Comparison of ENCODE assay signal across 36 mouse cellular contexts in the genomic region with DNA sequence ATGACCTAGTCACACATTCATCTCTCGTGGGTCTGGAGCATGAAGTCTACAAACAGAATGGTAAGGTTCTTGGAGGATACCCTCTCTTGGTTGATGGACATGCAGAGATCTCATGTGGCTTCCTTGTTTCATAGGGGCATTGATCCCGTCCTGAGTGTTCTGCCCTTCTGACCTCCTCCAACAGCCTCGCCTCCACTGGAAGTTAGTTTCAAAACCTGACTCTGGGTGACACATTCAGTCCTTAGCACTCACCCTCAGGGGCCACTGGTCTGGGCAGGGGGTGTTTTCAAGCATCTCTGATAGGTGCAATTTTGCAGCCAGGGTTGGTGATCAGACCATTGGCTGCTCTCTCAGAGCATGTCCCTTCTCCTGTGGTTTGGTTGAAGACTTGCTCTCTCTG. TPM values are rescaled to one million over a fixed set of nuclear protein-coding genes. Genes with fewer than 3 reads are reported as not detected.
"Had no signal": no experiment of that assay in that cellular context is flagged by ENCODE, and none has a peak within 500 bp of the region (broad histone marks: within the 10 kb centered on the region; RNA-seq: fewer than 3 reads in every experiment).

No protein-coding gene starts in this region.

- ATAC-seq: inflammation-experienced regulatory T-cells, adult 6 months; intestine, postnatal 0 days had no signal

- H3K4me1 ChIP-seq: heart, embryonic 12.5 days; hindbrain, embryonic 12.5 days; intestine, embryonic 15.5 days; limb, embryonic 10.5 days; limb, embryonic 12.5 days had no signal

- H3K36me3 ChIP-seq: heart, embryonic 12.5 days; hindbrain, embryonic 10.5 days; hindbrain, embryonic 12.5 days; intestine, embryonic 15.5 days; limb, embryonic 10.5 days; limb, embryonic 12.5 days had no signal

- H3K27me3 ChIP-seq: intestine, embryonic 15.5 days had no signal

- H3K9me3 ChIP-seq: hindbrain, embryonic 12.5 days; intestine, embryonic 15.5 days; limb, embryonic 10.5 days; limb, embryonic 12.5 days had no signal

- H3K9ac ChIP-seq: heart, embryonic 12.5 days; hindbrain, embryonic 12.5 days; hindbrain, embryonic 14.5 days; intestine, embryonic 15.5 days; limb, embryonic 12.5 days had no signal

- H3K27ac ChIP-seq: gastrocnemius, adult 2 months; heart, adult 2 months; hindbrain, embryonic 10.5 days; hindbrain, embryonic 12.5 days; hindbrain, embryonic 14.5 days; intestine, embryonic 15.5 days; layer of hippocampus, adult 2 months; left cerebral cortex, adult 2 months; limb, embryonic 10.5 days; limb, embryonic 12.5 days had no signal

- H3K4me2 ChIP-seq: hindbrain, embryonic 12.5 days; hindbrain, embryonic 14.5 days; intestine, embryonic 15.5 days; limb, embryonic 12.5 days had no signal

- H3K4me3 ChIP-seq: gastrocnemius, adult 2 months; heart, adult 2 months; heart, embryonic 12.5 days; hindbrain, embryonic 10.5 days; hindbrain, embryonic 12.5 days; intestine, embryonic 15.5 days; layer of hippocampus, adult 2 months; left cerebral cortex, adult 2 months; limb, embryonic 10.5 days; limb, embryonic 12.5 days had no signal

- DNase-seq: gastrocnemius, adult 2 months; gastrocnemius, postnatal 10 days; gastrocnemius, postnatal 25 days; heart, postnatal 10 days; heart, postnatal 4 days; kidney, adult 18-20 months; kidney, adult 8-10 months; kidney, postnatal 10 days; kidney, postnatal 25 days; kidney, postnatal 4 days had no signal

RNA-seq across cellular contexts. Expression of gene Kcnk18, which starts 19.6 kb away (rescaled TPM):
- total RNA-seq: gastrocnemius, adult 2 months; gastrocnemius, postnatal 10 days; gastrocnemius, postnatal 25 days; gastrocnemius, postnatal 4 days; granulocyte monocyte progenitor cell, adult 5-6 weeks; heart, adult 2 months; heart, postnatal 10 days; heart, postnatal 25 days; heart, postnatal 4 days; layer of hippocampus, adult 2 months; layer of hippocampus, postnatal 10 days; layer of hippocampus, postnatal 25 days; left cerebral cortex, adult 2 months; left cerebral cortex, postnatal 14 days; left cerebral cortex, postnatal 36 days had no signal
- polyA plus RNA-seq: forebrain, embryonic 16.5 days; frontal cortex, adult 2 months; heart, adult 2 months; heart, embryonic 12.5 days; heart, embryonic 14.5 days; heart, embryonic 16.5 days; hindbrain, embryonic 10.5 days; hindbrain, embryonic 12.5 days; hindbrain, embryonic 14.5 days; inflammation-experienced regulatory T-cells, adult 6 months; intestine, embryonic 15.5 days; intestine, postnatal 0 days; kidney, embryonic 14.5 days; kidney, embryonic 16.5 days; limb, embryonic 10.5 days; limb, embryonic 12.5 days; limb, embryonic 14.5 days had no signal
